Mouse (Mus musculus) MEL (cell line): ENCODE results near the gene Fra10ac1.

Source experiments
- CTCF ChIP-seq, 3 experiments: IDR thresholded peaks in 2 of 3; conservative IDR thresholded peaks in 1 of 3; 2 replicates each; pipeline ENCODE4 v1.5.1; 2011 to 2012; ENCODE audit warnings: low read length in 3 of 3, low read depth in 2 of 3, mild to moderate bottlenecking in 2 of 3, improper control_type of control experiment in 1 of 3, inconsistent platforms in 1 of 3, mixed read lengths in 1 of 3, moderate library complexity in 1 of 3; ENCODE audit not compliant: control insufficient read depth in 1 of 3, insufficient read depth in 1 of 3, poor library complexity in 1 of 3, severe bottlenecking in 1 of 3
- E2F4 ChIP-seq: IDR thresholded peaks from 2 replicates; pipeline ENCODE4 v1.6.1; 2011; ENCODE audit warnings: low read depth, low read length, improper control_type of control experiment, borderline replicate concordance
- ELF1 ChIP-seq: IDR thresholded peaks from 2 replicates; pipeline ENCODE4 v1.6.1; 2014; ENCODE audit warnings: low read depth, mild to moderate bottlenecking, inconsistent platforms, low read length, improper control_type of control experiment, moderate library complexity
- EP300 ChIP-seq, 2 experiments: IDR thresholded peaks; 2 replicates each; pipeline ENCODE4 v1.6.1; 2011; ENCODE audit warnings: improper control_type of control experiment in 2 of 2, low read length in 2 of 2, low read depth in 1 of 2, mild to moderate bottlenecking in 1 of 2
- ETS1 ChIP-seq: IDR thresholded peaks from 2 replicates; pipeline ENCODE4 v1.6.1; 2012; ENCODE audit warnings: low read depth, mild to moderate bottlenecking, inconsistent platforms, low read length, improper control_type of control experiment, moderate library complexity
- MAX ChIP-seq: IDR thresholded peaks from 2 replicates; pipeline ENCODE4 v1.6.1; 2011; ENCODE audit warnings: low read length, improper control_type of control experiment
- MEF2A ChIP-seq: IDR thresholded peaks from 2 replicates; pipeline ENCODE4 v1.6.1; 2014; ENCODE audit warnings: low read depth, mild to moderate bottlenecking, inconsistent platforms, low read length, improper control_type of control experiment; ENCODE audit not compliant: poor library complexity, insufficient replicate concordance, severe bottlenecking; ENCODE audit errors: extremely low read depth
- POLR2A ChIP-seq, 2 experiments: IDR thresholded peaks; 2 replicates each; pipeline ENCODE4 v1.6.1; 2011 to 2012; ENCODE audit warnings: low read length in 2 of 2, mild to moderate bottlenecking in 2 of 2, control low read depth in 1 of 2, improper control_type of control experiment in 1 of 2, low read depth in 1 of 2, moderate library complexity in 1 of 2; ENCODE audit not compliant: control insufficient read depth in 1 of 2, insufficient read depth in 1 of 2, poor library complexity in 1 of 2
- RAD21 ChIP-seq: IDR thresholded peaks from 2 replicates; pipeline ENCODE4 v1.6.1; 2011; ENCODE audit warnings: mild to moderate bottlenecking, low read depth, low read length, improper control_type of control experiment
- RCOR1 ChIP-seq: IDR thresholded peaks from 2 replicates; pipeline ENCODE4 v1.6.1; 2012; ENCODE audit warnings: low read depth, mild to moderate bottlenecking, inconsistent platforms, low read length, improper control_type of control experiment
- SMC3 ChIP-seq: IDR thresholded peaks from 2 replicates; pipeline ENCODE4 v1.6.1; 2011; ENCODE audit warnings: low read depth, low read length, improper control_type of control experiment
- TAL1 ChIP-seq: IDR thresholded peaks from 2 replicates; pipeline ENCODE4 v1.6.1; 2012; ENCODE audit warnings: mild to moderate bottlenecking, inconsistent platforms, low read length, moderate library complexity, mixed read lengths
- ZNF384 ChIP-seq: IDR thresholded peaks from 2 replicates; pipeline ENCODE4 v1.6.1; 2012; ENCODE audit warnings: low read depth, mild to moderate bottlenecking, inconsistent platforms, low read length, improper control_type of control experiment

GRCm38 (mm10) chr19:38164633-38165032 lies 59.3 kb downstream of the Fra10ac1 start:
- TF ChIP-seq POLR2A (IDR thresholded peaks at IDR 0.05; ENCODE audit: control insufficient read depth in 1 of 2, insufficient read depth in 1 of 2, low read depth in 1 of 2, low read length in 2 of 2, poor library complexity in 1 of 2) (no peak), EP300 (IDR thresholded peaks at IDR 0.05; ENCODE audit: low read depth in 1 of 2, low read length in 2 of 2) (no peak), ETS1 (no peak), CTCF (IDR thresholded peaks at IDR 0.05 in 2 of 3, conservative IDR thresholded peaks at IDR 0.05 in 1 of 3; ENCODE audit: control insufficient read depth in 1 of 3, insufficient read depth in 1 of 3, low read depth in 2 of 3, low read length in 3 of 3, poor library complexity in 1 of 3, severe bottlenecking in 1 of 3) (no peak), MAX (no peak), E2F4 (no peak), RCOR1 (no peak), RAD21 (no peak), TAL1 (no peak), ELF1 (no peak), MEF2A (no peak), SMC3 (no peak), ZNF384 (no peak)
